Mouse (Mus musculus) heart, adult 18-20 months (tissue): ENCODE measurements around the gene Lmna. TPM values are rescaled to one million over a fixed set of nuclear protein-coding genes. Genes with fewer than 3 reads are reported as not detected.

ENCODE experiments used
- DNase-seq, 2 experiments: peaks; one replicate each; pipeline ENCODE4 v3.0.0; 2021 to 2022; ENCODE audit warnings: mixed read lengths in 1 of 2
- microRNA-seq, 2 experiments: library from miRNA; unstranded; fragments of <30 nt; microRNA quantifications; one replicate each; pipeline ENCODE4 v1.2.0; 2022
- total RNA-seq, 2 experiments: library from RNA; stranded (reverse); gene quantifications; 2 replicates each; pipeline ENCODE4 v1.2.3; 2021

Gene Lmna
- total RNA-seq, 2 experiments from 2014 or later, result 113 to 129 TPM

DNA sequence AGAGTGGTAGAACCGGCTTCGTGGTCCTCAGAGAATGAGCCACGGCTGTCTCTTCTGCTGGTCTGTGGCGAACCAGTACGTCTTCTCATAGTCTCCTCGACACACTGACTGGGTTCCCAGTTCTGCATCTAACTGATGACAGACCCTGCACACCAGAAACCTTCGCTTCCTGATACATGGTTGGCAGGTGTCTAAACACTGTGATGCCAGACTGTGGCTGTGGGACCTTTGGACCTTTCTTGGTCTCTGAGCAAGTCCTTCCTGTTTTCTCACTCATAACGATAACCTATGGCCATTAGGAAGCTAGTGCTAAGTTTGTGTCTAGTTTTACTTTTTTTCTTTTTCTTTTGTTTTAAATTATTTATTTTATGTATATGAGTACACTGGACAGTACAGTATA, 61.3 kb downstream of the Lmna start:
- DNase-seq, result no peak

DNA sequence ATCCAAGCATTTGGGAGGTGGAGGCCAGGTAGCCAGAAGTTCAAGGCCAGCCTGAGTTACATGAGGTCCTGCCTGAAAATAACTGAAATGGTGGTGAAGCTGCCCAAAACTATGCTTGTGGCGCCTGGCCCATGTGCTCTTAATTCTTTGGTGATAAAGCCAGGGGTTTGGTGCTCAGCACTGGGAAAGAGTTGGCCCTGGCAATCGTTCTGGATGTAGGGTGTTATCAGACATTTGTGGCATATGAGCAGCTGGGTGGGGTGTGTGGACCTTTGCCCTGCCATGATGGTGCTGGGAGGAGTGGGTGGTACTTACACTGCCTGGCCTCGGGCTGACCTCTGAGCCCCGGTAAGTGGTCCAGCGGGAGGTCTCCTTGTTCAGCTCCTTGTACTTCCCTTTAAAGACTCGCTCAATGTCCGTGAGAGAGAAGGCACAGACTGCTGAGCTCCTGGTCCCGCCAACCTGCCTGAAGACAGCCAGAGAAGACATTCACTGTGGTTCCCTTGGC, 62.0 kb downstream of the Lmna start:
- no peak for DNase-seq

DNA sequence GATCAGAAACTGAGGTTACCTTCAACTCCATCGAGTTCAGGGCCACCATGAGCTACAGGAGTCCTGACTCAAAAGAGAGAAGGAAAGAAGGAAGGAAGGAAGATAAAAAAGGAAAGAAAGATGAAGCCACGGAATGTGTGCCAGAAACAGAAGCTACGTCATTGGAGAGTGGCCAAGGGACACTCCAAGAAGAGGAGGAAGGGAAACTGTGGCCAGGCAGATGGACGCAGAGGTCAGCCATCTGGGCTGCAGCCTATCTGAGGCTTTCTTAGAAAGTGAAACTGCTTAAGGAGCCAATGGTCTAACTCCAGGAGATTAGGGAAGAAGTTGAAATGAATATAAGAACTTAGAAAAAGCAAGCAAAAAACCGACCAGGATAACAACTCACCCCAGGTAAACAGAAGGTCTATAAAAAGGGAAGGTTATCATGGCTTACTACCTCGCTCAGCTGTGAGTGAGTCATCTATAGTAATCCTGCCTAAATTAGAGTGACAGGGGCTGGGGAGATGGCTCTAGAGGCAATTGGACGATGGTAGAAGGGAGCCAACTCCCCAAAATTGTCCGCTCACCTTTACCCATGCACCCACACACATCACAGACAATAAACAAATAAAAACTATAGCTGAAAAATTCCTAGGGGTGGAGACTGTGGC, 63.2 kb downstream of the Lmna start:
- peak; percentile 43 to 71 for DNase-seq

DNA sequence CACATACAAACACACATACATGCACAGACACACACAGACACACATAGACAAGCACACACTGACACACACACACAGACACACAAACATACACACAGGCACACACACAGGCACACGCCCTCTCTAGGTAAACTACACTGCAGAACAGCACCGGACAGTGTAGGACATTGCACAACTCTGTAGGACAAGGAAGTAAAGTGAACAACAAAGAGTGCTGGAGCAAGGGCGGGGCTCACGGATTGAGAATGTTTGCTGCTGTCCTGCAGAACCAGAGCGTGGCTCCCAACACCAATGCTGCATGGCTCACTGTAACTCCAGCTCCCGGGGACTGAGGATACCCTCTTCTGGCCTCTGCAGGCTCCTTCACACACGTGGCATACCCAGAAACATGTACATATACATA, 66.9 kb downstream of the Lmna start:
- peak in 1 of 2 experiments; percentile 48 for DNase-seq

DNA sequence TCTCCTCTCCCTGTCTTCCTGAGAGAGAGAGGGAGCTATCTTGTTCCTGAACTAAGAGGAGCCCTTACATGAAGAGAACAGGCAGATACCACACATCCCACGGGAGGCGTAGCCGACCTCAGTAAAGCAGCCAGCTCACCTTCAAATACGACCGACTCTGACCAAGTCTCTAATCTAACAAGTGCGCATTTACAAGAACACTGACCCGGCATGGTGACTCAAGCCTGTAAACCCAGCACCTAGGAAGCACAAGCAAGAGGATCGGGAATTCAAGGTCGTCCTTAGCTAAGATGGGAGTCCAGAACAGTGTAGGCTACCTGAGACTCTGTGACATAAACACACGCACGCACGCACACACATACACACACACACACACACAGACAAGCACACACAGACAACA, 67.3 kb downstream of the Lmna start:
- DNase-seq, result no peak

DNA sequence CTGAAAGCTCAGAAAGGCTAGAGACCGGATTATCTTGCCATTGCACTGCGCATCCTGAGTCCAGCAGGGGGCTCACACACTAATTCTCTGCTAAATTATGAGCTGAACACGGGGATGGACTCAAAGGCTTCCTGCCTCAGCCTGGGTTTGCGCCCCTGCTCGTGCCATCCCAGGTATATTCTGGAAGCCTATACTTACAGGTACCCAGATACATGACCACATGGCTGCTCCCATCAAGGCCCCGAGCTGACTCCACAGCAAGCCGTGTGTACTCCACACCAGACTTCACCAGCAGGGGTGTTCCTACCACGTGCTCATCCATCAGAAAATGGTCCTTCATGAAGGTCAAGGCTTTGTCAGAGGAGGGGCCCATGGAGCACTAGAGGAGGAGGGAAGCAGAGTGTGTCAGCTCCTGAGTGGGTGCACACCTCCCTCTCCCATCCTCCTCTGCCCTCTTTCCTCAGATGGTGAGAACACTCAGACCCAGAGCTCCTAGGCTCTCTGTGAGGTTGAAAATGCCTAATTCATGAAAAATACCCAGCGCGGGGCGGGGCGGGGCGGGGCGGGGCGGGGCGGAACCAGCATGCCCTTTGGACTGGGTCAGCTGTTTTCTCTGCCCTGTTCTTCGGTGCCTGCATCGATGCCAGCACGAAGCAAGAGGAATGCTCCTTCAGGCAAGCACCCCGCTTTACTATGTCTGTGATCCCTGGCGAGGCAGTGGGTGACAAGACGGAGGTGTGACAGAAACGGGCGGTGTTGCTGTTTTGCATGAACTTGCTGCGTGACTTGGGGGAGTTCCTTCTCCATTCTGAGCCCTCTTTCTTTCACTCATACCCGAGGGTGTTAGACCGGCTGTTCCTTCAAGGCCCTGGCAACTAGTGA, 69.0 kb downstream of the Lmna start:
- peak in 1 of 2 experiments; percentile 51 for DNase-seq

DNA sequence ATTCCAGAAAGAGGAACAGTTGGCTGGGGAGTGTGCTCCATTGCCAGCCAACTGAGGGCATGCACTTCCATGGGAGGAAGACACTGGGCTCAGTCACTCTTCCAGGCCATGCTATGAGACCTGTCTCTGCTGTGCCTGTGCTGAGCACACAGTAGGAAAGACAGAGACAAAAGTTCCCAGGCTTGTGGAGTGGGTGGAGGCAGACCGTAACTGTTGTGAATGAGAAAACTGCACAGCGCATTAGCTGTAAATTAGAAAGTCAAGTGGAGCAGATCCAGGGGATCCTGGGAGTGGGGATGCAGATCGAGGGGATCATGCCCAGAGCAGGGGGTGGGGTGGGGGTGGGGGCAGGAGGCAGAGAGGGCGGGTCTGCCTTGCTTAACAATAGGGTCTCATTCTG, 70.2 kb downstream of the Lmna start:
- DNase-seq, result no peak

DNA sequence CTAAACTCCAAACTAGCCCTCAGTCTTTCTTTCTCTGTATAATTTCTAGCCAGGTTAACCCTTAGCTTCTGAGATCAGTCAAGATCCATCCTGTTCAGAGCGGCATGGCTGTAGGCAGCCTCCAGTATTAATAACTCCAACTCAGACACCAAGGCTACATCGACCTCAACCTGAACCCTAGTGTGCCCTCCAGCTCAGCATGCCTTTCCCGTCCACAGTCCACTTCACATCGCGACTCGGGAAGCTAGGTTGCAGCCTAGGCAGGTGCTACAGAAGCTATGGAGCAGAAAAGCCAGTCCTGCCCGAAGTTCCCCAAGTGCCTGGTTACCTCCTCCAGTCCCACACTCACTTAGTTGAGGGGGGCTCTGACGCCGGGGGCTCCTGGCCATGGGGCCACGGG, 72.3 kb downstream of the Lmna start:
- DNase-seq, result no peak

DNA sequence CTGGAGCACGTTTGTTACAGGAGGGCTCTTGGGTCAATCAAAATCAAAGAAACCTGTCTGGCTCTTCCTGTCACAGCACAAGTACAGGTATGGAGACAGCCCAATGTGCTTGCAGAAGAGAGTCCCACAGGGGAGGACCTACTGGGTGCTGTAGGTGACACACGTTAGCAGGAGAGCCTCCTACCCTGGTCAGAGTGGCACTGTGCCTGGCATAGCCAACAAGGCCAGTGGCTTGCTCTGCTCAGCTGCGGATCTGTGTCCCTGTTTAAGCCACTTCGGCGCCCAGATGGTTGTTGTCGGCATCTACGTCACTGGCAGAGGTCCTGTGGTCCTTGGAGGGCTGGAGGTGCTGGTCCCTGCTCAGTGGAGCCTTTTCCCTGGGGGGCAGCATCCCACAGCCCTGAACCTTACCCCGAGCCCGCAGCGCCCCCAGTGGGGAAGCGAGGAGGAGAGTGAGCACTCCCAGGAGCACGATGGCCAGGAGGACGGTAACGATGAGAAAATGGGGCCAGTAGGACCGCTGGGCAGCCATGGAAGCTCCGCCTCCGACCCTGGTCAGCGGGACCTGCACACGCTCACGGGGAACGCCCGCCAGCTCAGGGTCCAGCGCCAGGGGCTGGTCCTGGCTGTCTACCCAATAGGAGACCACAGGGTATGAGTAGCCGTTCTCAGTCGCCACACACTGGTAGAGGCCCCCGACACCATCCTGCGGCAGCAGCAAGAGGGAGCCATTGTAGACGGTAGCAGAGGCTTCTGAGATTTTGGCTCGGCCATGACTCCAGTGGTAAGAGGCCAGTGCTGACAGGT, 73.2 kb downstream of the Lmna start:
- peak; percentile 41 to 60 for DNase-seq

DNA sequence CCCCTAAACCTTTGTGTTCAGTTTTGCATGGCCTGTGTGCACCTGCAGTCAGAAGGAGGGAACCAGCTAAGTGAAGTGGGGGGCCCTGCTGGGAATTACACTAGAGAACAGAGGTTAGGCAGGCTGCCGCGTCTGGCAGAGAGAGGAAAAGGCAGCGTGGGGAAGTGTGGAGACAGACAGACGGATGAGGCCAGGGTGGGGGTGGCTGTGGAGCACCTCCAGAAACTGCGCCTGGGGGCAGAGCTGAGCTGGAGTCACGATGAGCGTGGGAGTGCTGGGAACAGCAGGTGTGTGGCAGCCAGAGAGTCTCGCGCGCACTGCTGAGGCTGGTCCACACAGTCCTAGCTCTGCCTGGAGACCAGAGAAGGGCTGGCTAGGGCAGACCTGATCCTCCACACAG, 74.2 kb downstream of the Lmna start:
- DNase-seq, result no peak

Small RNAs within 50 kb of the gene (microRNA-seq; reads per million reads assigned to microRNA genes)
- 0 reads per million in 2 experiments for gene Mir1905
- 0 reads per million in 2 experiments for gene Mir7011

Other genes with a start within 250 kb of the Lmna start
- gene Gm38392, start 222.7 kb downstream of the Lmna start, total RNA-seq, result under 1 TPM; 0.30 to 0.33 TPM
- gene Tsacc, start 213.0 kb downstream of the Lmna start, total RNA-seq, result 1 to 10 TPM; 6.7 to 7.3 TPM
- 100 to 1,000 TPM; 184 to 197 TPM for gene Cct3, start 212.8 kb downstream of the Lmna start, total RNA-seq
- gene Glmp, start 184.9 kb downstream of the Lmna start, total RNA-seq, result 10 to 100 TPM; 67.8 to 84.2 TPM
- gene Tmem79, start 173.8 kb downstream of the Lmna start, total RNA-seq, result 1 to 10 TPM; 1.4 to 4.3 TPM
- 10 to 100 TPM; 48.3 to 55.9 TPM for gene Smg5, start 173.7 kb downstream of the Lmna start, total RNA-seq
- under 1 TPM; 0.60 to 0.67 TPM for gene Paqr6, start 145.4 kb downstream of the Lmna start, total RNA-seq
- not detected for gene Bglap3, start 137.2 kb downstream of the Lmna start, total RNA-seq
- gene Bglap2, start 131.3 kb downstream of the Lmna start, total RNA-seq, result not detected
- gene Bglap, start 125.5 kb downstream of the Lmna start, total RNA-seq, result not detected
- 10 to 100 TPM; 16.8 to 18.3 TPM for gene Pmf1, start 99.6 kb downstream of the Lmna start, total RNA-seq
- gene Slc25a44, start 84.8 kb downstream of the Lmna start, total RNA-seq, result 10 to 100 TPM; 12.3 to 14.2 TPM
- 1 to 10 TPM; 4.4 to 5.9 TPM for gene Sema4a, start 48.8 kb downstream of the Lmna start, total RNA-seq
- gene Mex3a, start 22.4 kb upstream of the Lmna start, total RNA-seq, result under 1 TPM; 0.26 to 0.35 TPM
- under 1 TPM in 1 of 2 experiments, not detected in 1; 0.26 TPM for gene Rab25, start 38.3 kb upstream of the Lmna start, total RNA-seq
- 100 to 1,000 TPM; 102 to 104 TPM for gene Lamtor2, start 43.1 kb upstream of the Lmna start, total RNA-seq
- 10 to 100 TPM; 72.4 to 78.7 TPM for gene Ubqln4, start 43.8 kb upstream of the Lmna start, total RNA-seq
- 10 to 100 TPM; 60.8 to 65.5 TPM for gene Ssr2, start 65.9 kb upstream of the Lmna start, total RNA-seq
- gene Arhgef2, start 96.0 kb upstream of the Lmna start, total RNA-seq, result 10 to 100 TPM; 32.3 to 32.9 TPM
- not detected for gene Rxfp4, start 143.2 kb upstream of the Lmna start, total RNA-seq
- 10 to 100 TPM; 25.7 to 26.3 TPM for gene Khdc4, start 175.8 kb upstream of the Lmna start, total RNA-seq
- gene Rit1, start 206.9 kb upstream of the Lmna start, total RNA-seq, result 10 to 100 TPM; 70.5 to 95.6 TPM